ENCODE assay signal across 8 mouse cellular contexts in genomic region chr10:81545161-81545747, GRCm38 (mm10). TPM values are rescaled to one million over a fixed set of nuclear protein-coding genes. Genes with fewer than 3 reads are reported as not detected.
DNase-seq lines count a peak whose midpoint lies in the region; ATAC-seq lines count a peak whose summit lies in the region.

Gene Gna11 (minus strand): TSS chr10:81545190.

- DNase-seq in adrenal gland, adult (ENCODE audit: inconsistent age in 2 of 2, low spot score in 1 of 2): peak; percentile 100
- DNase-seq in embryo, embryonic 10.5 days (ENCODE audit: low spot score): peak; percentile 98
- DNase-seq in gastrocnemius, postnatal 14 days: peak; percentile 100
- peak; percentile 98 to 100 for DNase-seq in left cerebral cortex, postnatal 10 days (ENCODE audit: extremely low spot score in 1 of 2, low spot score in 2 of 2)
- DNase-seq in right cerebral cortex, postnatal 25 days: peak; percentile 100
- peak; percentile 100 for DNase-seq in urinary bladder, postnatal 4 days (ENCODE audit: low spot score in 2 of 2)

- peak; percentile 96 for ATAC-seq in inflammation-experienced regulatory T-cells, adult 6 months
- ATAC-seq in megakaryocyte-erythroid progenitor cell, adult 5-6 weeks (replicated peaks; ENCODE audit: low FRiP score, low TSS enrichment, poor library complexity, severe bottlenecking): peak; percentile 85

- intact Hi-C loops in gastrocnemius, postnatal 14 days (cut with DNase I; ENCODE audit: low total_unique reads): no loop called here
- intact Hi-C loops in left cerebral cortex, postnatal 10 days (cut with DNase I): no loop called here

RNA-seq across cellular contexts. Expression of gene Gna11, which starts in this region (rescaled TPM):
- total RNA-seq in gastrocnemius, postnatal 14 days (2021): 10 to 100 TPM; 31.6 to 34.6 TPM
- polyA plus RNA-seq in inflammation-experienced regulatory T-cells, adult 6 months (2017; shearing (Covaris generic)): 10 to 100 TPM; 26.5 to 29.4 (median 28.7) TPM
- total RNA-seq in left cerebral cortex, postnatal 10 days (2021): 100 to 1,000 TPM; 111 to 118 TPM
- 13.7 and 22.4 TPM in 2 replicates for total RNA-seq in megakaryocyte-erythroid progenitor cell, adult 5-6 weeks (2014; fragmentation: Nextera tagmentation)
- 16.0 and 57.4 TPM in 2 replicates for total RNA-seq in megakaryocyte-erythroid progenitor cell, adult 5-6 weeks (2017)

Comparison
In these comparisons a context has a peak if more than half of its experiments do, and no peak if none do; other contexts are left out.
1. Peak in every context shown above with its lines: DNase-seq and ATAC-seq.